Mouse (Mus musculus) right cerebral cortex, postnatal 36 days (tissue): ENCODE measurements around the gene Epb41l4b.
A peak's percentile ranks its signal among the peaks of the same experiment; 100 is the strongest.

ENCODE experiments used
- DNase-seq, 2 experiments: peaks; one replicate each; pipeline ENCODE4 v3.0.0; 2022; ENCODE audit warnings: low spot score in 2 of 2, mixed read lengths in 1 of 2

Epb41l4b gene

GRCm38 (mm10) chr4:57065273-57065672, 78.0 kb downstream of the Epb41l4b start:
- peak; percentile 42 to 53 for DNase-seq

GRCm38 (mm10) chr4:57064830-57065229, 78.4 kb downstream of the Epb41l4b start:
- DNase-seq: no peak

- no peak for DNase-seq
These were observed 82.9 kb downstream of the Epb41l4b start for GRCm38 (mm10) chr4:57060319-57060831.

- no peak for DNase-seq
These were observed 84.6 kb downstream of the Epb41l4b start for GRCm38 (mm10) chr4:57058623-57059022.

GRCm38 (mm10) chr4:57057637-57058036, 85.6 kb downstream of the Epb41l4b start:
- DNase-seq: no peak

- no peak for DNase-seq
These were observed 87.6 kb downstream of the Epb41l4b start for GRCm38 (mm10) chr4:57055635-57056034.

GRCm38 (mm10) chr4:57049281-57049921, 93.8 kb downstream of the Epb41l4b start:
- no peak for DNase-seq

- no peak for DNase-seq
These were observed 94.7 kb downstream of the Epb41l4b start for GRCm38 (mm10) chr4:57048566-57048965.

- DNase-seq: peak in 1 of 2 experiments; percentile 50
These were observed 97.1 kb downstream of the Epb41l4b start for GRCm38 (mm10) chr4:57046160-57046571.

GRCm38 (mm10) chr4:57043621-57044020, 99.6 kb downstream of the Epb41l4b start:
- DNase-seq: no peak

- DNase-seq: no peak
These were observed 101.6 kb downstream of the Epb41l4b start for GRCm38 (mm10) chr4:57041661-57042060.

GRCm38 (mm10) chr4:57041211-57041610, 102.0 kb downstream of the Epb41l4b start:
- DNase-seq: no peak

GRCm38 (mm10) chr4:57040481-57040880, 102.8 kb downstream of the Epb41l4b start:
- no peak for DNase-seq

GRCm38 (mm10) chr4:57039127-57040031, 103.9 kb downstream of the Epb41l4b start:
- DNase-seq: no peak

- no peak for DNase-seq
These were observed 105.7 kb downstream of the Epb41l4b start for GRCm38 (mm10) chr4:57037554-57037953.

- DNase-seq: no peak
These were observed 109.1 kb downstream of the Epb41l4b start for GRCm38 (mm10) chr4:57034169-57034568.

- DNase-seq: no peak
These were observed 111.8 kb downstream of the Epb41l4b start for GRCm38 (mm10) chr4:57031440-57031839.

- DNase-seq: no peak
These were observed 115.3 kb downstream of the Epb41l4b start for GRCm38 (mm10) chr4:57027954-57028353.

GRCm38 (mm10) chr4:57023527-57023926, 119.7 kb downstream of the Epb41l4b start:
- DNase-seq: no peak

- no peak for DNase-seq
These were observed 121.9 kb downstream of the Epb41l4b start for GRCm38 (mm10) chr4:57021288-57021687.

GRCm38 (mm10) chr4:57017229-57017628, 126.0 kb downstream of the Epb41l4b start:
- no peak for DNase-seq

- DNase-seq: no peak
These were observed 126.7 kb downstream of the Epb41l4b start for GRCm38 (mm10) chr4:57016366-57017171.
